ENCODE assay signal across 1 mouse cellular context in the genomic region with DNA sequence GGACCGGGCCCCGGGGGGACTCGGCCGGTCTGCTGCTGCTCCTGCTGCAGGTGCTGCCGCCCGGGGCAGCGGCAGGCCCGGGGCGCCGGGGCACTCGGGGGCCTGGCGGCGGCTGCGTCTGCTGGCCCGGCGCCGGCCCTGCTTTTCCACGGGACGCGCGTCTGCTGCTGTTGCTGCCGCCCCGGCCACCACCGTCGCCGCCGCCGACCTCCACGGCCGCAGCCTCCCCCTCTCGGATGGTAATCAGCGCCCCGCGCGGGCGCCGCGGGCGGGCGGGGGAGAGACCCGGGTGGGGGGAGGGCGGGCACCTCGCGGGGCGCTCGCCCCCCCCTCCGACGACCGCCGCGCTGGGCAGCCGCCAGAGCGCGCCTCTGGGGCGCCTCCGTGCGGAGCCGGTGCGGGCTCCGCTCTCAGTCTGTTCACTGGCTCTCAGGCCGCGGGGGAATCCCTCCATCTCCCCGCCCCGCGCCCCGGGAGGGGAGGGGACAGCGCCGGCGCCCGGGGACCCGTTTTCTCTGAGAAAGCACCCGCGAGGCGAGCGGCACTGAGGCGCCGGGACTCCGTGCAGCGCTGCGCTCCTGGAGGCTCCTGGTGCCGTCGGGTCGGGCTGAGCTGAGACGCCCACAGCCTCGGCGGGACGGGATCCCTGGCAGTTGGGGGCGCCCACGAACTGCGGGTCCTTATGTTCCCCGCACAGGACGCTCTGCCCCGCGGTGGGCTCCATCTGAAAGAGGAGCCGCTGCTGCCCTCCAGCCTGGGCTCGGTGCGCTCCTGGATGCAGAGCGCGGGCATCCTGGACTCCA.
TF ChIP-seq lines count a peak whose summit lies in the region.

No protein-coding gene starts in this region.

TF ChIP-seq in MEL, 35 proteins besides CTCF, POLR2A, EP300 and RAD21 (continued from another document):
- TF ChIP-seq MAZ (IDR thresholded peaks at IDR 0.05; ENCODE audit: low read depth, low read length) (no peak), BHLHE40 (IDR thresholded peaks at IDR 0.05; ENCODE audit: borderline replicate concordance, low read depth, low read length) (no peak)
TF ChIP-seq in MEL: peak in this region for 0.
